Mouse (Mus musculus) liver, adult 2 months (tissue): ENCODE measurements around the gene Kansl1. TPM values are rescaled to one million over a fixed set of nuclear protein-coding genes. Genes with fewer than 3 reads are reported as not detected.
A peak's percentile ranks its signal among the peaks of the same experiment; 100 is the strongest.

Experiments
- DNase-seq: peaks from one replicate; pipeline ENCODE4 v3.0.0-alpha.2; 2011; ENCODE audit warnings: low read depth, low spot score; ENCODE audit errors: extremely low read depth
- H3K27ac ChIP-seq: fragments of 200-500 bp; replicated peaks from 2 replicates; pipeline ENCODE4 v1.5.1; 2012; ENCODE audit warnings: low read depth, mild to moderate bottlenecking, control low read depth, inconsistent platforms, low read length; ENCODE audit not compliant: insufficient read depth
- H3K27me3 ChIP-seq: fragments of 200-500 bp; 2 replicates; pipeline ENCODE4 v1.6.1; 2012; ENCODE audit warnings: mild to moderate bottlenecking, moderate library complexity, low read length, inconsistent platforms; ENCODE audit not compliant: control insufficient read depth, insufficient read depth
- H3K36me3 ChIP-seq: fragments of 200-500 bp; 2 replicates; pipeline ENCODE4 v1.6.1; 2012; ENCODE audit warnings: low read length, inconsistent platforms; ENCODE audit not compliant: control insufficient read depth, insufficient read depth
- H3K4me1 ChIP-seq: fragments of 200-500 bp; 2 replicates; pipeline ENCODE4 v1.6.1; 2011; ENCODE audit warnings: low read length; ENCODE audit not compliant: control insufficient read depth, insufficient read depth
- H3K4me3 ChIP-seq: fragments of 200-500 bp; 2 replicates; pipeline ENCODE4 v1.5.1; 2011; ENCODE audit warnings: low read depth, mild to moderate bottlenecking, control low read depth, low read length, moderate library complexity; ENCODE audit not compliant: insufficient read depth
- H3K79me2 ChIP-seq: fragments of 200-500 bp; 2 replicates; pipeline ENCODE4 v1.6.1; 2012; ENCODE audit warnings: inconsistent platforms, mild to moderate bottlenecking, low read length, moderate library complexity; ENCODE audit not compliant: control insufficient read depth, insufficient read depth
- H3K9ac ChIP-seq: fragments of 200-500 bp; 2 replicates; pipeline ENCODE4 v1.6.1; 2012; ENCODE audit warnings: low read depth, mild to moderate bottlenecking, control low read depth, inconsistent platforms, low read length
- CTCF ChIP-seq: fragments of 200-500 bp; IDR thresholded peaks from 2 replicates; pipeline ENCODE4 v1.5.1; 2011; ENCODE audit warnings: low read depth, low read length, control low read depth
- POLR2A ChIP-seq: fragments of 200-500 bp; IDR thresholded peaks from 2 replicates; pipeline ENCODE4 v1.6.1; 2011; ENCODE audit warnings: low read length, control low read depth; ENCODE audit not compliant: insufficient read depth; ENCODE audit errors: extremely low read depth
- whole genome bisulfite sequencing: fragments of 180-500 bp; shearing (Covaris S2); methylation state at CpG from one replicate; pipeline ENCODE4 v1.1.7; 2018; 5-methylcytosine and 5-hydroxymethylcytosine counted together
- polyA plus RNA-seq: library from polyadenylated mRNA; depleted of rRNA; stranded (reverse); fragments of >200 nt; gene quantifications from 2 replicates; pipeline ENCODE4 v1.2.3, GENCODE M21; 2012
- total RNA-seq: library from RNA; depleted of rRNA; stranded (reverse); fragments of >200 nt; gene quantifications from 2 replicates; pipeline ENCODE4 v1.2.3, GENCODE M21; 2014

The Kansl1 gene
- total and polyA plus RNA-seq, 2 experiments = 13.7 to 36.2 TPM

GRCm38 (mm10) chr11:104436394-104436954, 32.2 kb downstream of the Kansl1 start:
- no peak overlapping the region for H3K9ac ChIP-seq
- H3K27ac ChIP-seq = no peak overlapping the region
- no peaks in the 10 kb centered on the region for H3K36me3 ChIP-seq
- H3K4me1 ChIP-seq = peaks cover 24% of the 10 kb centered on the region
- H3K4me3 ChIP-seq = no peak overlapping the region
- DNase-seq = no peak
- H3K79me2 ChIP-seq = peaks cover 22% of the 10 kb centered on the region
- TF ChIP-seq CTCF (no peak), POLR2A (no peak)
- 32% methylated on average over 2 of the region's 2 CpGs for WGBS
- H3K27me3 ChIP-seq = no peaks in the 10 kb centered on the region

GRCm38 (mm10) chr11:104435753-104436152, 32.9 kb downstream of the Kansl1 start:
- H3K4me1 ChIP-seq = peaks cover 25% of the 10 kb centered on the region
- no peak overlapping the region for H3K27ac ChIP-seq
- no peak for DNase-seq
- H3K4me3 ChIP-seq = no peak overlapping the region
- no peaks in the 10 kb centered on the region for H3K36me3 ChIP-seq
- no peak overlapping the region for H3K9ac ChIP-seq
- H3K79me2 ChIP-seq = peaks cover 23% of the 10 kb centered on the region
- no peaks in the 10 kb centered on the region for H3K27me3 ChIP-seq
- TF ChIP-seq CTCF = no peak
- no peak for TF ChIP-seq POLR2A

GRCm38 (mm10) chr11:104435141-104435540, 33.5 kb downstream of the Kansl1 start:
- DNase-seq = peak; percentile 58
- WGBS = 8% methylated on average over 1 of the region's 1 CpGs
- no peak overlapping the region for H3K27ac ChIP-seq
- peaks cover 2% of the 10 kb centered on the region; the same call in 1 of the 2 replicates for H3K36me3 ChIP-seq
- peaks cover 25% of the 10 kb centered on the region for H3K4me1 ChIP-seq
- no peak overlapping the region for H3K9ac ChIP-seq
- no peaks in the 10 kb centered on the region for H3K27me3 ChIP-seq
- H3K79me2 ChIP-seq = peaks cover 29% of the 10 kb centered on the region
- TF ChIP-seq CTCF (no peak), POLR2A (no peak)
- H3K4me3 ChIP-seq = no peak overlapping the region

- H3K27me3 ChIP-seq = no peaks in the 10 kb centered on the region
- no peak for TF ChIP-seq CTCF
- no peak for TF ChIP-seq POLR2A
- peaks cover 18% of the 10 kb centered on the region for H3K4me1 ChIP-seq
Measured at GRCm38 (mm10) chr11:104432251-104432650, 36.4 kb downstream of the Kansl1 start.

GRCm38 (mm10) chr11:104431807-104432206, 36.9 kb downstream of the Kansl1 start:
- H3K79me2 ChIP-seq = peaks cover 32% of the 10 kb centered on the region; the same call in 1 of the 2 replicates
- no peaks in the 10 kb centered on the region for H3K27me3 ChIP-seq
- no peak overlapping the region for H3K9ac ChIP-seq
- peaks cover 15% of the 10 kb centered on the region for H3K4me1 ChIP-seq
- H3K36me3 ChIP-seq = peaks cover 2% of the 10 kb centered on the region; the same call in 1 of the 2 replicates
- no peak overlapping the region for H3K4me3 ChIP-seq
- 77% methylated on average over 1 of the region's 1 CpGs for WGBS
- no peak for DNase-seq
- TF ChIP-seq POLR2A = no peak
- no peak for TF ChIP-seq CTCF
- no peak overlapping the region for H3K27ac ChIP-seq

More at GRCm38 (mm10) chr11:104432251-104432650, 36.4 kb downstream of the Kansl1 start:
- Histone ChIP-seq H3K9ac (no peak overlapping the region), H3K36me3 (peaks cover 2% of the 10 kb centered on the region; the same call in 1 of the 2 replicates), H3K4me3 (no peak overlapping the region), H3K27ac (no peak overlapping the region), H3K79me2 (peaks cover 33% of the 10 kb centered on the region)
- no peak for DNase-seq

GRCm38 (mm10) chr11:104424727-104425416, 43.8 kb downstream of the Kansl1 start:
- whole genome bisulfite sequencing = 83% methylated on average over 16 of the region's 16 CpGs
- peaks cover 5% of the 10 kb centered on the region for H3K4me1 ChIP-seq
- no peak overlapping the region for H3K4me3 ChIP-seq
- peaks cover 28% of the 10 kb centered on the region; the same call in 1 of the 2 replicates for H3K79me2 ChIP-seq
- H3K36me3 ChIP-seq = peaks cover 18% of the 10 kb centered on the region
- H3K9ac ChIP-seq = no peak overlapping the region
- DNase-seq = no peak
- no peak for TF ChIP-seq POLR2A
- TF ChIP-seq CTCF = no peak
- no peak overlapping the region for H3K27ac ChIP-seq
- no peaks in the 10 kb centered on the region for H3K27me3 ChIP-seq
